Mouse (Mus musculus): ENCODE data around the gene Selenof. TPM values are rescaled to one million over a fixed set of nuclear protein-coding genes. Genes with fewer than 3 reads are reported as not detected.
A peak's percentile ranks its signal among the peaks of the same experiment; 100 is the strongest.

The Selenof gene
- polyA plus RNA-seq, 1 experiment from 2014 or later = 571 TPM

- Histone ChIP-seq H3K9me3 (ENCODE audit: control insufficient read depth) (no peaks in the 10 kb centered on the region), H3K36me3 (ENCODE audit: control insufficient read depth, insufficient read depth) (no peaks in the 10 kb centered on the region), H3K4me1 (replicated peaks; ENCODE audit: control insufficient read depth, insufficient read depth, low read length) (no peaks in the 10 kb centered on the region), H3K4me3 (ENCODE audit: low read depth, low read length) (no peak overlapping the region), H3K27ac (ENCODE audit: low read depth, low read length) (no peak overlapping the region), H3K4me2 (replicated peaks; ENCODE audit: low read depth) (no peak overlapping the region), H3K9ac (ENCODE audit: low read depth, low read length) (no peak overlapping the region), H3K27me3 (replicated peaks; ENCODE audit: control insufficient read depth, insufficient read depth, low read length) (no peaks in the 10 kb centered on the region)
- WGBS = 73% methylated on average over 4 of the region's 4 CpGs
- TF ChIP-seq CTCF (IDR thresholded peaks at IDR 0.05; ENCODE audit: low read depth) = no peak
- ATAC-seq = no peak
Measured at GRCm38 (mm10) chr3:144638110-144638509, 68.0 kb downstream of the Selenof start.

- no peak overlapping the region for H3K27ac ChIP-seq (ENCODE audit: low read depth, low read length)
- H3K36me3 ChIP-seq (ENCODE audit: control insufficient read depth, insufficient read depth) = no peaks in the 10 kb centered on the region
- no peak overlapping the region for H3K4me3 ChIP-seq (ENCODE audit: low read depth, low read length)
- no peak for TF ChIP-seq CTCF (IDR thresholded peaks at IDR 0.05; ENCODE audit: low read depth)
- ATAC-seq = no peak
- H3K4me1 ChIP-seq (replicated peaks; ENCODE audit: control insufficient read depth, insufficient read depth, low read length) = no peaks in the 10 kb centered on the region
- no peaks in the 10 kb centered on the region for H3K9me3 ChIP-seq (ENCODE audit: control insufficient read depth)
- no peak overlapping the region for H3K9ac ChIP-seq (ENCODE audit: low read depth, low read length)
- H3K27me3 ChIP-seq (replicated peaks; ENCODE audit: control insufficient read depth, insufficient read depth, low read length) = no peaks in the 10 kb centered on the region
- no peak overlapping the region for H3K4me2 ChIP-seq (replicated peaks; ENCODE audit: low read depth)
- WGBS = 68% methylated on average over 3 of the region's 3 CpGs
Measured at GRCm38 (mm10) chr3:144639387-144639786, 69.3 kb downstream of the Selenof start.

GRCm38 (mm10) chr3:144640033-144640432 is 69.9 kb downstream of the Selenof start:
- no peak overlapping the region for H3K4me3 ChIP-seq (ENCODE audit: low read depth, low read length)
- peak; percentile 11; the same call in 1 of the 2 replicates for TF ChIP-seq CTCF (IDR thresholded peaks at IDR 0.05; ENCODE audit: low read depth)
- H3K4me1 ChIP-seq (replicated peaks; ENCODE audit: control insufficient read depth, insufficient read depth, low read length) = no peaks in the 10 kb centered on the region
- H3K36me3 ChIP-seq (ENCODE audit: control insufficient read depth, insufficient read depth) = no peaks in the 10 kb centered on the region
- ATAC-seq = no peak
- no peaks in the 10 kb centered on the region for H3K9me3 ChIP-seq (ENCODE audit: control insufficient read depth)
- no peak overlapping the region for H3K9ac ChIP-seq (ENCODE audit: low read depth, low read length)
- H3K4me2 ChIP-seq (replicated peaks; ENCODE audit: low read depth) = no peak overlapping the region
- no peak overlapping the region for H3K27ac ChIP-seq (ENCODE audit: low read depth, low read length)
- no peaks in the 10 kb centered on the region for H3K27me3 ChIP-seq (replicated peaks; ENCODE audit: control insufficient read depth, insufficient read depth, low read length)

GRCm38 (mm10) chr3:144642141-144642540 is 72.0 kb downstream of the Selenof start:
- 94% methylated on average over 4 of the region's 4 CpGs for WGBS
- Histone ChIP-seq H3K4me1 (replicated peaks; ENCODE audit: control insufficient read depth, insufficient read depth, low read length) (no peaks in the 10 kb centered on the region), H3K4me2 (replicated peaks; ENCODE audit: low read depth) (no peak overlapping the region), H3K36me3 (ENCODE audit: control insufficient read depth, insufficient read depth) (no peaks in the 10 kb centered on the region), H3K27me3 (replicated peaks; ENCODE audit: control insufficient read depth, insufficient read depth, low read length) (no peaks in the 10 kb centered on the region), H3K9ac (ENCODE audit: low read depth, low read length) (no peak overlapping the region), H3K27ac (ENCODE audit: low read depth, low read length) (no peak overlapping the region), H3K4me3 (ENCODE audit: low read depth, low read length) (no peak overlapping the region), H3K9me3 (ENCODE audit: control insufficient read depth) (no peaks in the 10 kb centered on the region)
- TF ChIP-seq CTCF (IDR thresholded peaks at IDR 0.05; ENCODE audit: low read depth) = no peak
- ATAC-seq = no peak

- Histone ChIP-seq H3K9ac (ENCODE audit: low read depth, low read length) (no peak overlapping the region), H3K4me1 (replicated peaks; ENCODE audit: control insufficient read depth, insufficient read depth, low read length) (no peaks in the 10 kb centered on the region), H3K27ac (ENCODE audit: low read depth, low read length) (peak overlapping the region; percentile 46), H3K4me3 (ENCODE audit: low read depth, low read length) (no peak overlapping the region), H3K9me3 (ENCODE audit: control insufficient read depth) (no peaks in the 10 kb centered on the region), H3K36me3 (ENCODE audit: control insufficient read depth, insufficient read depth) (no peaks in the 10 kb centered on the region), H3K27me3 (replicated peaks; ENCODE audit: control insufficient read depth, insufficient read depth, low read length) (no peaks in the 10 kb centered on the region), H3K4me2 (replicated peaks; ENCODE audit: low read depth) (no peak overlapping the region)
- no peak for TF ChIP-seq CTCF (IDR thresholded peaks at IDR 0.05; ENCODE audit: low read depth)
- 4% methylated on average over 2 of the region's 2 CpGs for WGBS
- ATAC-seq = peak; percentile 53
Measured at GRCm38 (mm10) chr3:144643301-144643871, 73.3 kb downstream of the Selenof start.

- 56% methylated on average over 5 of the region's 5 CpGs for WGBS
Measured at GRCm38 (mm10) chr3:144644202-144644601, 74.1 kb downstream of the Selenof start.

More at GRCm38 (mm10) chr3:144644202-144644601, 74.1 kb downstream of the Selenof start:
- Histone ChIP-seq H3K36me3 (ENCODE audit: control insufficient read depth, insufficient read depth) (no peaks in the 10 kb centered on the region), H3K4me1 (replicated peaks; ENCODE audit: control insufficient read depth, insufficient read depth, low read length) (no peaks in the 10 kb centered on the region), H3K27me3 (replicated peaks; ENCODE audit: control insufficient read depth, insufficient read depth, low read length) (no peaks in the 10 kb centered on the region), H3K27ac (ENCODE audit: low read depth, low read length) (no peak overlapping the region), H3K4me3 (ENCODE audit: low read depth, low read length) (no peak overlapping the region), H3K4me2 (replicated peaks; ENCODE audit: low read depth) (no peak overlapping the region), H3K9ac (ENCODE audit: low read depth, low read length) (no peak overlapping the region), H3K9me3 (ENCODE audit: control insufficient read depth) (no peaks in the 10 kb centered on the region)
- ATAC-seq = no peak
- TF ChIP-seq CTCF (IDR thresholded peaks at IDR 0.05; ENCODE audit: low read depth) = no peak

Other genes starting within 250 kb of the Selenof start
- 6.1 and 6.9 TPM in 2 replicates for gene Hs2st1, start 123 bp upstream of the Selenof start, polyA plus RNA-seq (2015; fragmentation: Nextera tagmentation; extraction: Ambion mirVana)
- 158 and 161 TPM in 2 replicates for gene Sh3glb1, start 150.0 kb downstream of the Selenof start, polyA plus RNA-seq (2015; fragmentation: Nextera tagmentation; extraction: Ambion mirVana)
- gene Clca3a1, start 190.7 kb downstream of the Selenof start, polyA plus RNA-seq (2015; fragmentation: Nextera tagmentation; extraction: Ambion mirVana) = 3.9 and 4.0 TPM in 2 replicates
- gene Clca3a2, start 249.2 kb downstream of the Selenof start, polyA plus RNA-seq (2015; fragmentation: Nextera tagmentation; extraction: Ambion mirVana) = 0.08 and 0.25 TPM in 2 replicates